Mouse (Mus musculus) limb, embryonic 11.5 days (tissue): ENCODE data around the gene Aldh3a1. TPM values are rescaled to one million over a fixed set of nuclear protein-coding genes. Genes with fewer than 3 reads are reported as not detected.
"Not testable (repeated sequence)": the region's sequence is repeated elsewhere in the genome, so short reads cannot be mapped to it uniquely, and the experiment has no call there.

Experiments
- ATAC-seq: fragments of 200-750 bp; cut with Nextera tagmentation; 2 replicates; pipeline ENCODE4 v1.8.0; 2017; ENCODE audit warnings: low read depth; ENCODE audit not compliant: insufficient number of reproducible peaks, low FRiP score, low TSS enrichment
- DNase-seq: peaks from one replicate; pipeline ENCODE4 v3.0.0-alpha.2; 2015; ENCODE audit warnings: low spot score
- H3K27ac ChIP-seq: fragments of 300-500 bp; sonication (generic); replicated peaks from 2 replicates; pipeline ENCODE4 v1.5.1; 2014; ENCODE audit warnings: low read depth, mild to moderate bottlenecking, low read length
- H3K27me3 ChIP-seq: fragments of 300-500 bp; sonication (generic); 2 replicates; pipeline ENCODE4 v1.6.1; 2014; ENCODE audit warnings: mild to moderate bottlenecking, low read length, mixed read lengths; ENCODE audit not compliant: control insufficient read depth, insufficient read depth
- H3K36me3 ChIP-seq: fragments of 300-500 bp; sonication (generic); 2 replicates; pipeline ENCODE4 v1.6.1; 2014; ENCODE audit warnings: mild to moderate bottlenecking, low read length, moderate library complexity, mixed read lengths; ENCODE audit not compliant: control insufficient read depth, insufficient read depth
- H3K4me1 ChIP-seq: fragments of 300-500 bp; sonication (generic); 2 replicates; pipeline ENCODE4 v1.6.1; 2014; ENCODE audit warnings: low read length, mixed read lengths; ENCODE audit not compliant: control insufficient read depth, insufficient read depth
- H3K4me2 ChIP-seq: fragments of 300-500 bp; sonication (generic); 2 replicates; pipeline ENCODE4 v1.6.1; 2014; ENCODE audit warnings: low read depth, mild to moderate bottlenecking, moderate library complexity; ENCODE audit not compliant: severe bottlenecking
- H3K4me3 ChIP-seq: fragments of 300-500 bp; sonication (generic); 2 replicates; pipeline ENCODE4 v1.5.1; 2014; ENCODE audit warnings: low read depth, low read length
- H3K9ac ChIP-seq: fragments of 300-500 bp; sonication (generic); 2 replicates; pipeline ENCODE4 v1.6.1; 2014; ENCODE audit warnings: mild to moderate bottlenecking, low read length
- H3K9me3 ChIP-seq: fragments of 300-500 bp; sonication (generic); 2 replicates; pipeline ENCODE4 v1.6.1; 2016; ENCODE audit warnings: low read length; ENCODE audit not compliant: control insufficient read depth
- WGBS: fragments of 180-500 bp; shearing (Covaris S2); extraction: QIAGEN DNeasy Blood & Tissue Kit; methylation state at CpG from one replicate; pipeline ENCODE4 v1.1.7; 2014; 5-methylcytosine and 5-hydroxymethylcytosine counted together
- polyA plus RNA-seq: library from polyadenylated mRNA; unstranded; fragments of >200 nt; fragmentation: Nextera tagmentation; extraction: Ambion mirVana; gene quantifications from 2 replicates; pipeline ENCODE4 v1.2.1, GENCODE M21; 2014

Aldh3a1 gene
- polyA plus RNA-seq, 1 experiment from 2014 or later, result 0.44 TPM

DNA sequence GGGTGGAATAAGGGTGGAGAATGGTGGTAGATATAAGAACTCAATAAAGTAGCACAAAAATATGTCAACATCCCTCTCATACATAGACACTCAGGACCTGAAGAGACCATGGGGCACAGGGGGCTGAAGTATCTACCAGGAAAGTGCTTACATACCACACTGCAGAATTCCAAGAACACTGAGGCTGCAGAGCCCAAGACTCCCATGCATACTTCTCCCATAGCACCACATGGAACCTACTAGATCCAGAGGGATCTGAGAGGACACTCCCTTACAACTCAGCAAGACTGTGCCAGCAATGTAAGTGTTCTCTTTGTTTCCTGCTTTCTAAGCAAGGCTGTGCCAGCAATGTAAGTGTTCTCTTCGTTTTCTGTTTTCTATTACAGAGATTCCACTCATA is 23.5 kb upstream of the Aldh3a1 start:
- H3K4me2 ChIP-seq, result no peak overlapping the region
- no peak overlapping the region for H3K9ac ChIP-seq
- ATAC-seq, result no peak
- no peak for DNase-seq
- H3K27ac ChIP-seq, result no peak overlapping the region
- no peaks in the 10 kb centered on the region for H3K9me3 ChIP-seq
- H3K4me1 ChIP-seq, result no peaks in the 10 kb centered on the region
- H3K36me3 ChIP-seq, result no peaks in the 10 kb centered on the region
- WGBS, result 88% methylated on average over 1 of the region's 1 CpGs
- no peak overlapping the region for H3K4me3 ChIP-seq
- no peaks in the 10 kb centered on the region for H3K27me3 ChIP-seq

DNA sequence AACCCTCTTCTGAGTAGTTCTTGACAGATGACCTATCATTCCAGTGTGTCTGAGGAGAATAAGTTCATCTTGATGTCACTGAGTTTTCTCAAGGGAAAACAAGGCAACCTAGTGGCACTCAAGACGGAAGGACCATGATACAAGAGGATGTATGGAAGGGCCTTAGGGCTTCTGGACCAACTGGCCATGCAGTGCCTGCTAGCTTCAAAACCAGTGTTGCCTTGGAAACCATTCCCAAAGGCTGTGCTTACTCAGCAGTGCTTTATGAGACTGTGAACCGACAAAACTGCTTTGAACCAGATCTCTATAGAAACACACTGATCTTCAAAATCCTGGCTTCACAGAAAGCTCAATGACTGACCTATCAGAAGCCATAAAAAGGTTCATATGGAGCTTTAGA is 16.6 kb upstream of the Aldh3a1 start:
- ATAC-seq, result no peak
- H3K9ac ChIP-seq, result no peak overlapping the region
- no peak overlapping the region for H3K27ac ChIP-seq
- no peak overlapping the region for H3K4me2 ChIP-seq
- H3K4me3 ChIP-seq, result no peak overlapping the region
- H3K27me3 ChIP-seq, result no peaks in the 10 kb centered on the region
- H3K9me3 ChIP-seq, result no peaks in the 10 kb centered on the region
- no peaks in the 10 kb centered on the region for H3K36me3 ChIP-seq
- 78% methylated on average over 2 of the region's 2 CpGs for WGBS
- H3K4me1 ChIP-seq, result no peaks in the 10 kb centered on the region
- DNase-seq, result no peak

DNA sequence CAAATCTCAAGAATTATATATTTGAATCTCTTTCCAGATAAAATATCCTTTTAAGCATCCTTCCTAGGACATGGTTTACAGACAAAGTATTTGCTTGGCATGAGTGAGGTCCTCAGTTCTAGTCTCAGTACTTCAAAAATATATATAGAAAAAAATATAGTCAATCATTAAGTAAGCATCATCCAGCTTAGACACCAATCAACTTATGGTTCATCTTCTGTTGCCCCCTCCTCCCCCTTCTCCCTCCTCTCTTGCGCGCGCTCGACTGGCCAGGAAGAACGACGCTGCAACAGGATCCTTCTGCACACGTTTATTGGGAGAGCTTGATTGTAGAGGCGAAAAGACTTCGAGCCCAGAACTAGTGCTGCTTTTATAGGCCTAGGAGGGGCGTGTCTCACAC is 15.2 kb upstream of the Aldh3a1 start:
- H3K4me3 ChIP-seq, H3K27ac ChIP-seq, H3K9ac ChIP-seq, H3K27me3 ChIP-seq, DNase-seq, ATAC-seq, H3K4me2 ChIP-seq, H3K9me3 ChIP-seq, H3K4me1 ChIP-seq, H3K36me3 ChIP-seq: not testable (repeated sequence)
- WGBS, result 90% methylated on average over 7 of the region's 10 CpGs

DNA sequence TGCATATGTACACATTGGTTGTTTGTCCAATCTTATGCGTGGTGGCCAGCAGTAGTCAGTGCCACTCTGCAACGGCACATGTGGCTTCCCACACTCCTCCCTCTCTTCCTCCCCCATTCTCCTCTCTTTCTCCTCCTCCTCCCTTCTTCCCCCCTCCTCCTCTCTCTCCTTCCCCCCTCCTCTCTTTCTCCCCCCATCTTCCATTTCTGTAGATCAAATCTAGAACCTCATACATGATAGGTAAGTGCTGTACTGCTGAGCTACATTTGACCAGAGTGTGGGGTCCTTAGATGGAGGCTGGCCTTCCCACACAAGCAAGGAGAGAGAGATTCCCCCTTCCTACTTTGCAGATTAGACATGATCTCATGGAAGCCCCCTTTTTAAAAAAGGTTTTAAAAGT is 14.6 kb upstream of the Aldh3a1 start:
- Histone ChIP-seq H3K4me2 (no peak overlapping the region), H3K36me3 (no peaks in the 10 kb centered on the region), H3K4me1 (no peaks in the 10 kb centered on the region), H3K9ac (no peak overlapping the region), H3K9me3 (no peaks in the 10 kb centered on the region), H3K27me3 (no peaks in the 10 kb centered on the region), H3K27ac (no peak overlapping the region), H3K4me3 (no peak overlapping the region)
- ATAC-seq (no peak), DNase-seq (no peak)
- 92% methylated on average over 2 of the region's 2 CpGs for WGBS

DNA sequence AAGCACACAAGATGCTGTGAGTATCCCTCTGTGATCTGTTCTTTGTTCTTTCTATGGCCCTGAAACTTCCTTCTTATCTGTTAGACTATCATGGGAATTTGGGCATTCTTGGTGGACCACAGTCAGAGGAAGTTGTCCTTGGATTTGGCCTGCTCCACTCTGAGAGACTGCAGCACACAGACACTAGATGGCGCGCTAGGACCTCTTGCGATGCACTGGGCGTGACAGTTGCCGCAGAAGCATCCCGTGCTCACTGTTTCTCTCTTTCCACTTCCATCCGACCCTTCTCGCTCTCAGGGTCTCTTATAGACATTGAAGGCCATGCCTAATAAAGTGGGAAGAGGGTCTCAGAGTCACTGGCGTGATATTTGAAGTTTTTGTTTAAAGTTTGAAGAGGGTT is 13.9 kb upstream of the Aldh3a1 start:
- 13% methylated on average over 9 of the region's 9 CpGs for WGBS
- ATAC-seq (no peak), DNase-seq (peak; percentile 89)
- Histone ChIP-seq H3K27ac (no peak overlapping the region), H3K9ac (no peak overlapping the region), H3K4me2 (no peak overlapping the region), H3K27me3 (no peaks in the 10 kb centered on the region), H3K9me3 (no peaks in the 10 kb centered on the region), H3K4me1 (no peaks in the 10 kb centered on the region), H3K4me3 (no peak overlapping the region), H3K36me3 (no peaks in the 10 kb centered on the region)

DNA sequence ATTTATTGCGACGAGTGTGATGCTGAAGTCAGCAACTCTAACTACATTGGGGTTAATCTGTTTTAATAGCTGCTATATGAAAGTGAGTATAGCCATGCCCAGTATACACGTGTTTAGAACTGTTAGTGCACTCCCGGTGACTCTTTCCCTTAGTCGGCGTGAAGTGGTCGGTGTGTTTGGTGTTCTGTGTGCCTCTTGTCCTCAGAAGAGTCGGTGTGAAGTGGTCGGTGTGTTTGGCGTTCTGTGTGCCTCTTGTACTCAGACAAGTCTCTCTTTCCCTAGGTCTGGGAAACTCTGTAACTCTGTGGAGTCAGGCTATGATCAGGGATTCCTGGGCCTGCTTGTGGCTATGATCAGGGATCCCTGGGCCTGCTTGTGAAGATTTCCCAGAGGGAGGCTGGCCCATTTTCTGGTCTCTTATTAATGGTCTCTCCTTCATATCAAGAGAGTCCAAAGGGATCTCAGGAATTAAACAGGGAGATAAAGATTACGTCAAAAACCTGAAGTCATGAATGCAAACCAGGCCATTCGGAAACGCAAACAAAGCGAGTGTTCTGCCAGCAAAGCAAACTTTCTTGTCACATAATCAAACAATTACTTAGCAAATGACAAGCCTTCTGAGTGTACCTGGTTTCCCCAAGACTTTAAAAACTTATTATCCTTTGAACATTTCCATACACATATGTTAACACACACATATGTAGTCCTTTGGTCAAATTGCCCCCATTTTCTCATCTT is 10.6 kb upstream of the Aldh3a1 start:
- Histone ChIP-seq H3K9ac (no peak overlapping the region), H3K36me3 (no peaks in the 10 kb centered on the region), H3K27me3 (no peaks in the 10 kb centered on the region), H3K4me3 (no peak overlapping the region), H3K4me1 (no peaks in the 10 kb centered on the region), H3K27ac (no peak overlapping the region), H3K9me3 (no peaks in the 10 kb centered on the region), H3K4me2 (no peak overlapping the region)
- no peak for DNase-seq
- ATAC-seq, result no peak
- WGBS, result 84% methylated on average over 14 of the region's 14 CpGs

DNA sequence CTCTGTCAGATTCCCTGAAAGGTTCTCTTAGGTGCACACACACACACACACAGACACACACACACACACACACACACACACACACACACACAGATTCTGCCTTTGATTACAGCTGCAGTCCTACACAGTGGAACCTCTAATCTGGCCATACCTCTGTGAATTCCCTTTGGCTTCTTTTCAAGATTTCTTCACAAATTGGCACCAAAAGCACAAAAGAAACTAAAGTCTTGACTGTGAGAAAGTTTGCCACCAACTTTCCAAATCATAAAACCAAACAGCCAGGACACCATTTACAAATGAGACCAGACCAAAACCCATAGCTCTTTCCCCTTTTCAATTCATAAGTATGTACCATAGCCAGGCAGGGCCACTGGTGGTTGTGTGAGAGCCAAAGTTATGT is 9.4 kb upstream of the Aldh3a1 start:
- H3K9ac ChIP-seq, result no peak overlapping the region
- no peak for ATAC-seq
- no peaks in the 10 kb centered on the region for H3K27me3 ChIP-seq

DNA sequence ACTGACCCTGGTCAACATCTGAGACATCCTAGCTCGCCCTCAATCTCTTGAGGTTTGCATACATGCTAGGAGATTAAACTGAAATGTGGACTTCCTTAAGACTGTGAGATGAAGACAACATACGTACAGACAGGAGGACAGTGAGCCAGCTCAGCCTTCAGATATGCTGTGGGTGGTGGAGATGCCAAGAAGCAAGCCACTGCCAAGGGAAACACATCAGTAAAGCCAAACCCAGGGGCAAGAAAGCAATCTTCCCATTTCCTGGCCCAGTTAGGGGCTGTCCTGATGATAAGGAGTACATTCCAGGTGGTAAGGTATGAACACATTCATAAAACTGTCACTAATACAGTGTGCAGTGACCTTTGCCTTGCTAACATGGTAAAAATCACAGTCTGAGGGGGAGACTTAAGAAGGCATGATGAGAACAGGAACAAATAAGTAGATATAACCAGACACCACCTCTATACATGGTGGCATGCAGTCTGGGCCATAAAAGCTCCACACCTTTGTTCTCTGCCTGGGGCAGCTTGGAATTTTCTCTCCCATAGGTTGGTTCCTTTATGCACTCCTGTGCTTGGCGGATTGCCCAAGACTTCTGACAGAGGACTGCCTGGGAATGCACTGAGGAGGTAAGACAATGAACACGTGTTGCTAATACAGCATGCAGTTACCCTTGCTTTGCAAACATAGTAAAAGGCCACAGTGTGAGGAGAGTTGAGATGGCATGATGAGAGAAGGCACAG is 7.5 kb upstream of the Aldh3a1 start:
- Histone ChIP-seq H3K27ac (no peak overlapping the region), H3K4me1 (no peaks in the 10 kb centered on the region), H3K9me3 (no peaks in the 10 kb centered on the region), H3K4me3 (no peak overlapping the region), H3K4me2 (no peak overlapping the region; the same call in 1 of the 2 replicates), H3K27me3 (no peaks in the 10 kb centered on the region), H3K9ac (no peak overlapping the region), H3K36me3 (no peaks in the 10 kb centered on the region)
- no peak for DNase-seq
- WGBS, result 84% methylated on average over 4 of the region's 4 CpGs
- no peak for ATAC-seq

More for the DNA sequence above, 9.4 kb upstream of the Aldh3a1 start:
- Histone ChIP-seq H3K4me1 (no peaks in the 10 kb centered on the region), H3K4me3 (no peak overlapping the region), H3K4me2 (no peak overlapping the region), H3K9me3 (no peaks in the 10 kb centered on the region), H3K36me3 (no peaks in the 10 kb centered on the region), H3K27ac (no peak overlapping the region)
- DNase-seq, result no peak
